Mouse (Mus musculus) cerebellum, adult 2 months (tissue): ENCODE data around the gene Nccrp1. TPM values are rescaled to one million over a fixed set of nuclear protein-coding genes. Genes with fewer than 3 reads are reported as not detected.

Source experiments
- DNase-seq, 2 experiments: peaks; one replicate each; pipeline ENCODE4 v3.0.0; 2021
- H3K27ac ChIP-seq: fragments of 200-500 bp; 2 replicates; pipeline ENCODE4 v1.5.1; 2012; ENCODE audit warnings: low read length, control low read depth, inconsistent platforms; ENCODE audit not compliant: insufficient read depth
- H3K27me3 ChIP-seq: fragments of 200-500 bp; 2 replicates; pipeline ENCODE4 v1.6.1; 2012; ENCODE audit warnings: inconsistent platforms, mild to moderate bottlenecking, low read length, moderate library complexity; ENCODE audit not compliant: control insufficient read depth, insufficient read depth
- H3K4me1 ChIP-seq: fragments of 200-500 bp; 2 replicates; pipeline ENCODE4 v1.6.1; 2011; ENCODE audit warnings: low read length; ENCODE audit not compliant: control insufficient read depth, insufficient read depth
- H3K4me3 ChIP-seq: fragments of 200-500 bp; replicated peaks from 2 replicates; pipeline ENCODE3; 2011; ENCODE audit warnings: mild to moderate bottlenecking, low read depth, low read length, control low read depth; ENCODE audit not compliant: insufficient read depth
- CTCF ChIP-seq: fragments of 200-500 bp; IDR thresholded peaks from 2 replicates; pipeline ENCODE4 v1.5.1; 2011; ENCODE audit warnings: low read depth, mild to moderate bottlenecking, control low read depth, low read length, moderate library complexity, borderline replicate concordance; ENCODE audit not compliant: insufficient read depth
- POLR2A ChIP-seq: fragments of 200-500 bp; IDR thresholded peaks from 2 replicates; pipeline ENCODE4 v1.6.1; 2011; ENCODE audit warnings: low read length, control low read depth, borderline replicate concordance; ENCODE audit not compliant: insufficient read depth
- WGBS: fragments of 180-500 bp; shearing (Covaris S2); methylation state at CpG from one replicate; pipeline ENCODE4 v1.1.7; 2018; 5-methylcytosine and 5-hydroxymethylcytosine counted together
- polyA plus RNA-seq: library from polyadenylated mRNA; depleted of rRNA; stranded (reverse); fragments of >200 nt; gene quantifications from 2 replicates; pipeline ENCODE4 v1.2.3, GENCODE M21; 2012; rRNA removed

Gene Nccrp1
- polyA plus RNA-seq: 0.43 and 0.67 TPM in 2 replicates

GRCm38 (mm10) chr7:28547154-28547553 lies at the start of gene Nccrp1:
Gene Nccrp1 (minus strand): TSS chr7:28547254.
- 6% methylated on average over 5 of the region's 5 CpGs for WGBS
- Histone ChIP-seq H3K4me3 (peak within 1 kb of the TSS; percentile 13), H3K27ac (no peak within 1 kb of the TSS), H3K4me1 (peaks cover 3% of the 10 kb centered on the region; the same call in 1 of the 2 replicates), H3K27me3 (peaks cover 9% of the 10 kb centered on the region; the same call in 1 of the 2 replicates)
- no peak for DNase-seq
- no peak for TF ChIP-seq CTCF

GRCm38 (mm10) chr7:28595751-28596435 lies 48.8 kb upstream of the Nccrp1 start:
- no peak for TF ChIP-seq CTCF
- no peak for TF ChIP-seq POLR2A
- no peak for DNase-seq
- 36% methylated on average over 8 of the region's 8 CpGs for WGBS
- Histone ChIP-seq H3K27ac (0 out of 2 replicates have a peak overlapping the region, but pooled peaks have one; percentile 1), H3K27me3 (no peaks in the 10 kb centered on the region), H3K4me1 (peaks cover 12% of the 10 kb centered on the region), H3K4me3 (no peak overlapping the region)

- no peak overlapping the region for H3K27ac ChIP-seq
- no peak for TF ChIP-seq CTCF
- TF ChIP-seq POLR2A: no peak
- H3K27me3 ChIP-seq: no peaks in the 10 kb centered on the region
- H3K4me1 ChIP-seq: peaks cover 19% of the 10 kb centered on the region
- no peak for DNase-seq
- 30% methylated on average over 14 of the region's 14 CpGs for WGBS
- H3K4me3 ChIP-seq: no peak overlapping the region
Observed at GRCm38 (mm10) chr7:28593206-28594111, 46.4 kb upstream of the Nccrp1 start.

DNA sequence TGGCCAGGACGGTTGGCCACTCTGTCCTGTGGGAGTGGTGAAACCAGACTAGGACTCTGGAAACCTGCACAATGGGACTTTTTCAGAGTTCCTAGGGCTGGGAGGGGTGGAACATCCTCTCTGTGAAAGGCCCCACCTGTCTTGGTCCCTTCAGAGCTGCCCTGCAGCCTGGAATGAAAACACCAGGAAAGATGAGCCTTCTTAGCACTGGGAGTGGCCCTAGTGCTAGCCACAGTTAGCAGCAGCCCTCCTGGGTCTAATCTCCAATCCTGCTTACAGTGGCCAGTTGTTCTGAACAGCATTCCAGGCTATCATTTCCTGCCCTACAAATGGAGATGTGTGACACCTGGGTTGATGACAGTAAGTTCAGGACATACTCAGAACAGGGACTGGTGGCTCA lies 44.8 kb upstream of the Nccrp1 start:
- WGBS: 43% methylated on average over 1 of the region's 1 CpGs
- H3K4me1 ChIP-seq: peaks cover 17% of the 10 kb centered on the region

GRCm38 (mm10) chr7:28587644-28588043 lies 40.6 kb upstream of the Nccrp1 start:
- no peak for DNase-seq
- no peak overlapping the region for H3K27ac ChIP-seq
- no peak for TF ChIP-seq CTCF
- TF ChIP-seq POLR2A: no peak
- no peaks in the 10 kb centered on the region for H3K27me3 ChIP-seq
- no peak overlapping the region for H3K4me3 ChIP-seq
- peaks cover 7% of the 10 kb centered on the region for H3K4me1 ChIP-seq

More for the DNA sequence above, 44.8 kb upstream of the Nccrp1 start:
- Histone ChIP-seq H3K27ac (no peak overlapping the region), H3K27me3 (no peaks in the 10 kb centered on the region), H3K4me3 (no peak overlapping the region)
- TF ChIP-seq CTCF (no peak), POLR2A (no peak)
- DNase-seq: no peak

DNA sequence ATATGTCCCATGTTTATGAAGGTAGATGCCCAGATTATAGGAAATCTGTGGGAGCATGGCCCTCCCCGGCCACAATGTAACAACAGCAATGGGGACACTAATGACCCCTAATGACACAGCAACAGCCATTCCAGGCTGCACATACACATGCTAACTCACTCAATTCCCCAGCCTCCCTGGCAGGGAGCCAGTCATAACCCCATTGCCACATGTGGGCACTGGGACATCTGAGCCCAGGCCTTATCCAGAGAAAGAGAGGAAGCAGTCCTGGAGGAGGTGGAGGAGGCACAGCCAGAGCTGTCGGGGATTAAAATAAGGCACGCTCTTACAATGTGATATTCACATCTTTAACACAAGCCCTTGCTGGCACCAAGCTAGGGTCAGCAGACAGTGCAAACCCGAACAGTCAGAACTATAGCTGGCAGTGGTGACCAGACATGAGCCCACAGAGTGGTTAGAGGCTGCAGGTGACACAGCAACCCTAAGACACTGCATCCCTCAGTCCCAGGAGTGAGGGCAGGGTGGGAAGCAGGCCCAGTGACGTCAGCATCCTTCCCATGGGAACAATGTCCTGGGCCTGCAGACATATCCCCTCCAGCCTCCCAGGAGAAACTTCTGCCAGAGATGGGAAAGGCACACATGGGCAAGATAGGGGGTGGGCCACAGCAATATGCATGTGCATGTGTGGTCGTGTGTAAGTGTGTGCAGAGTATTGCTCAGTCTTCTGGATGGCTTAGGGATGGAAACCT lies 39.8 kb upstream of the Nccrp1 start:
- H3K27ac ChIP-seq: no peak overlapping the region
- H3K27me3 ChIP-seq: no peaks in the 10 kb centered on the region
- peaks cover 7% of the 10 kb centered on the region for H3K4me1 ChIP-seq
- WGBS: 49% methylated on average over 6 of the region's 6 CpGs
- no peak for DNase-seq
- no peak overlapping the region for H3K4me3 ChIP-seq
- no peak for TF ChIP-seq CTCF
- TF ChIP-seq POLR2A: no peak

DNA sequence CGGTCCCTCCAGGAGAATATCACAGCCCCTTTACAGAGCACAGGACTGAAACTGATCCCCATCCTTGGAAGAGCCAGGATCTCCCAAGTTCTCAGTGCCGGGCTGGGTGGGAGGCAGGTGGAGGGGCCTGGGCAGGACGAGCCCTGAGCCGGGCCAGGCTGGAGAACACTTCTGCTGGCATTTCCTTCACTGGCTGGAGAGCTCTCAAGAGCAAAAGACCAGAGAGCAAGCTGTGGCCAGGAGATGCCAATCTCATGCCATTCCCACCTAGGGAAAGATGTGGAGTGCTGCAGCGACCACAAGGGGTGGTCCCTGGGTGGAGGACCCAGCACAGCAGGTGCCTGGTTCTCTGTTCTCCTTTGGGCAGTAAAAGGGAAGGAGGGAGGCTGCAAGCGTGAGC lies 37.9 kb upstream of the Nccrp1 start:
- Histone ChIP-seq H3K4me1 (peaks cover 7% of the 10 kb centered on the region), H3K27ac (no peak overlapping the region), H3K27me3 (no peaks in the 10 kb centered on the region), H3K4me3 (no peak overlapping the region)
- TF ChIP-seq CTCF: no peak
- 58% methylated on average over 6 of the region's 6 CpGs for WGBS
- no peak for DNase-seq

GRCm38 (mm10) chr7:28584468-28584867 lies 37.4 kb upstream of the Nccrp1 start:
- 56% methylated on average over 4 of the region's 4 CpGs for WGBS
- TF ChIP-seq CTCF (no peak), POLR2A (no peak)
- H3K27ac ChIP-seq: no peak overlapping the region
- H3K4me1 ChIP-seq: peaks cover 6% of the 10 kb centered on the region
- no peak overlapping the region for H3K4me3 ChIP-seq
- H3K27me3 ChIP-seq: no peaks in the 10 kb centered on the region
- no peak for DNase-seq
